Mouse (Mus musculus) liver, adult 2 months (tissue): Measurements from ENCODE around the gene Depdc5. TPM values are rescaled to one million over a fixed set of nuclear protein-coding genes. Genes with fewer than 3 reads are reported as not detected.

Source experiments
- DNase-seq: peaks from one replicate; pipeline ENCODE4 v3.0.0-alpha.2; 2011; ENCODE audit warnings: low read depth, low spot score; ENCODE audit errors: extremely low read depth
- H3K27ac ChIP-seq: fragments of 200-500 bp; replicated peaks from 2 replicates; pipeline ENCODE4 v1.5.1; 2012; ENCODE audit warnings: low read depth, mild to moderate bottlenecking, control low read depth, inconsistent platforms, low read length; ENCODE audit not compliant: insufficient read depth
- H3K27me3 ChIP-seq: fragments of 200-500 bp; 2 replicates; pipeline ENCODE4 v1.6.1; 2012; ENCODE audit warnings: mild to moderate bottlenecking, moderate library complexity, low read length, inconsistent platforms; ENCODE audit not compliant: control insufficient read depth, insufficient read depth
- H3K36me3 ChIP-seq: fragments of 200-500 bp; 2 replicates; pipeline ENCODE4 v1.6.1; 2012; ENCODE audit warnings: low read length, inconsistent platforms; ENCODE audit not compliant: control insufficient read depth, insufficient read depth
- H3K4me1 ChIP-seq: fragments of 200-500 bp; 2 replicates; pipeline ENCODE4 v1.6.1; 2011; ENCODE audit warnings: low read length; ENCODE audit not compliant: control insufficient read depth, insufficient read depth
- H3K4me3 ChIP-seq: fragments of 200-500 bp; 2 replicates; pipeline ENCODE4 v1.5.1; 2011; ENCODE audit warnings: low read depth, mild to moderate bottlenecking, control low read depth, low read length, moderate library complexity; ENCODE audit not compliant: insufficient read depth
- H3K79me2 ChIP-seq: fragments of 200-500 bp; 2 replicates; pipeline ENCODE4 v1.6.1; 2012; ENCODE audit warnings: inconsistent platforms, mild to moderate bottlenecking, low read length, moderate library complexity; ENCODE audit not compliant: control insufficient read depth, insufficient read depth
- H3K9ac ChIP-seq: fragments of 200-500 bp; 2 replicates; pipeline ENCODE4 v1.6.1; 2012; ENCODE audit warnings: low read depth, mild to moderate bottlenecking, control low read depth, inconsistent platforms, low read length
- CTCF ChIP-seq: fragments of 200-500 bp; IDR thresholded peaks from 2 replicates; pipeline ENCODE4 v1.5.1; 2011; ENCODE audit warnings: low read depth, low read length, control low read depth
- POLR2A ChIP-seq: fragments of 200-500 bp; IDR thresholded peaks from 2 replicates; pipeline ENCODE4 v1.6.1; 2011; ENCODE audit warnings: low read length, control low read depth; ENCODE audit not compliant: insufficient read depth; ENCODE audit errors: extremely low read depth
- WGBS: fragments of 180-500 bp; shearing (Covaris S2); methylation state at CpG from one replicate; pipeline ENCODE4 v1.1.7; 2018; 5-methylcytosine and 5-hydroxymethylcytosine counted together
- polyA plus RNA-seq: library from polyadenylated mRNA; depleted of rRNA; stranded (reverse); fragments of >200 nt; gene quantifications from 2 replicates; pipeline ENCODE4 v1.2.3, GENCODE M21; 2012
- total RNA-seq: library from RNA; depleted of rRNA; stranded (reverse); fragments of >200 nt; gene quantifications from 2 replicates; pipeline ENCODE4 v1.2.3, GENCODE M21; 2014

Gene Depdc5
- total and polyA plus RNA-seq, 2 experiments: 8.2 to 8.7 TPM

DNA sequence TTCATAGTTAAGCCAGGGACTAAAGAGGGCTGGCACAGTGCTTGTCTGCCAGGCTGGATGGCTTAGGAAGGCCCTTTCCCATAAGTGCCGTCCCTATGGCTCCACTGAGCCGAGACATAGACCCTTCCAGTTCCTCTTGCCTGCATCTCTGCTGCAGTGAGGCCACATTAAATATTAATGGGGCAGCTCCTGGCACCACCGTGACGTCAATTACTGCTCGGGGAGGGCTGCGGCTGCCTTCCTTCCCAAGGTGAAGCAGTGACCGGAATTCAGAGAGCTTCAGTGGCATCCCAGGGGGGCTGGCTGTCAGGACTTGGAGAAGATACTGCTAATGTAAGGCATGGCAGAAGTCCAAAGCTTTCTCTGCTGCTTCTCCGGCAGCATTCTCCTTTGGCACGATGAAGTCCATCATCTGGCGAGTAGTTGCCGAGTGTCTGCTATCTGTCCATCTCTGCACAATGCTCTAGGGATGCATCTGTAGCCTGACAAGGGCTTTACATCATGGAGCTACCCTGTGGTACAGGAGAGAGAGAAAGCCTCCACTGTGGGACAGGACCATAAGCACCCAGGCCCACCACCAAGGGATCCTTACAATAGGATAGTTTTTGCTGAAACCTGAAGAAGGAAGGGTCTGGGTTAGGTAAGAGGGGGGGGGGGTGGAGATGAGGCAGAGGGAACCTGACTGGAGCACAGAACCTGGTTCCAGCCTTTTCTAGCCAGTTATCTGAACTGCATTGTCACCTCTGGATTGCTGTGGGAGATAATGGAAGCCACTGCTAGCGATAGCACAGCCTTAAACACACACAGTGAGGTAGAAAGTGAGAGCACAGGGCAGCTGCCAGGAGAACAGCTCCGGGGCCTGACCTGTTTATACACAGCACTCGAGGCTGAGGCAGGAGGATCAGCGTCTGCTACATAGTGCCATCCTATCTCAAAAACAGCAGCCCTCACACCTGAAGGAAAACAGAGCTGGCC lies 147.9 kb downstream of the Depdc5 start:
- Histone ChIP-seq H3K27ac (no peak overlapping the region), H3K27me3 (no peaks in the 10 kb centered on the region), H3K36me3 (no peaks in the 10 kb centered on the region), H3K4me3 (no peak overlapping the region), H3K4me1 (no peaks in the 10 kb centered on the region), H3K79me2 (no peaks in the 10 kb centered on the region), H3K9ac (no peak overlapping the region)
- WGBS: 79% methylated on average over 15 of the region's 15 CpGs
- no peak for TF ChIP-seq POLR2A
- no peak for DNase-seq

DNA sequence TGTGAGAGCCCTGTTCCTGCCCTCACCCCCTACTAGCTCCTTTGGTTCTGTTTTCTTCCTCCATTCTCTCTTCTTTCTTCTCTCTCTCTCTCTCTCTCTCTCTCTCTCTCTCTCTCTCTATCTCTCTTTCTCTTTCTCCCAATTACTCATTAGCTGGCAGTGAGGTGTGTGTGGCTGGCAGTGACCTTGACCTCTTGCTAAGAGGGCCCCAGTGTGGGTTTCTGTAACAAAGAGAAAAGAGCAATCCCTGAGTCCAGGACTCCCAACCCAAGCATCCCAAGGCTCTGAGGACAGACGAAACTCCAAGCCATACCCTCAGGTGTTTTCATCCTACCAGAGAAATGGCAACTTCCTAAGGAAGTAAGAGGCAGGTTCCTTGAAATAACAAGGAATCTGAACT lies 150.6 kb downstream of the Depdc5 start:
- no peak for DNase-seq
- Histone ChIP-seq H3K36me3 (no peaks in the 10 kb centered on the region), H3K4me3 (no peak overlapping the region), H3K27ac (no peak overlapping the region), H3K27me3 (no peaks in the 10 kb centered on the region), H3K4me1 (no peaks in the 10 kb centered on the region), H3K79me2 (no peaks in the 10 kb centered on the region), H3K9ac (no peak overlapping the region)
- no peak for TF ChIP-seq CTCF
- no peak for TF ChIP-seq POLR2A
- WGBS: 87% methylated on average over 1 of the region's 1 CpGs

DNA sequence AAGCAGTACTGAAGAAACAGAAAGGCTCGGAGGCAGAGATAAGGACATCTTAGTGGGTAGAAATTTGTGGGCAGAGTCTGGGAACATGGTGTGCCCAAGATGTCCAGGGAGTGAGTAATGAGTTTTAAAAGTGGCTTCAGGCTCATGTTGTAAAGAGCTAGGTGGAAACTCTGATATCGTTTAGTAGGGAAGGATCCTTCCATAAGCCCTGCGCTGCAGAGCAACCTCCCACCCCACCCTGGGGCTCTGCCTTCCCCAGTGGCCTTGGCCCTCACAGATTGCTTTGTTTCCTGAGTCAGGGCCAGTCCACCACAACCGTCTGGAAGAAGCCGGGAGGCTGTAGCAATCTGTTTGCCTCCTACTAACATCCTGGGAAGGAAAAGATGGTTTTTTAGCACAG lies 152.1 kb downstream of the Depdc5 start:
- Histone ChIP-seq H3K9ac (no peak overlapping the region), H3K36me3 (no peaks in the 10 kb centered on the region), H3K27me3 (no peaks in the 10 kb centered on the region), H3K4me3 (no peak overlapping the region), H3K4me1 (0 out of 2 replicates have a peak, but pooled peaks cover 2% of the 10 kb centered on the region), H3K79me2 (no peaks in the 10 kb centered on the region; the same call in 1 of the 2 replicates), H3K27ac (no peak overlapping the region)
- TF ChIP-seq CTCF (no peak), POLR2A (no peak)
- DNase-seq: no peak
- WGBS: 83% methylated on average over 5 of the region's 5 CpGs

DNA sequence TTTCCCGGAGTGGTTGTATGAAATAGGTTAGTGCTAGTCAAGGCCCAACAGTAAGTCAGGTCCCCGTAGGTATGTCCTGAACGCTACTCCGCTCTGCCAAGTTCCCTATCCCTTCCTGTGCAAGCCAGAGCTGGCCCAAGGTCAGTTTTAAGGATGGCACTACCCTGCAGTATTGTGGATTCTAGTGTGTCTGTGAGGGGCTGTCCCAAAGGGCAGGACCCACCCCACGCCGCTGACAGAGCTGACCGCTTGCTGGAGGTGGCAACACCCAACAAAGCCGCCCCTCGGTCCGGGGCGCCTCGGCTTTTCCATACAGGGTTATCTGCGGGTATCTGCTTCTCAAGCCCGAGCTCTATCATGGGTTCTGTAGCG lies 154.7 kb downstream of the Depdc5 start:
- Histone ChIP-seq H3K4me1 (0 out of 2 replicates have a peak, but pooled peaks cover 2% of the 10 kb centered on the region), H3K79me2 (no peaks in the 10 kb centered on the region; the same call in 1 of the 2 replicates), H3K36me3 (no peaks in the 10 kb centered on the region), H3K9ac (peak overlapping the region; percentile 94), H3K27ac (peak overlapping the region; percentile 95), H3K4me3 (peak overlapping the region; percentile 84), H3K27me3 (no peaks in the 10 kb centered on the region)
- DNase-seq: peak; percentile 61
- no peak for TF ChIP-seq CTCF
- TF ChIP-seq POLR2A: no peak
- WGBS: 1% methylated on average over 15 of the region's 15 CpGs

DNA sequence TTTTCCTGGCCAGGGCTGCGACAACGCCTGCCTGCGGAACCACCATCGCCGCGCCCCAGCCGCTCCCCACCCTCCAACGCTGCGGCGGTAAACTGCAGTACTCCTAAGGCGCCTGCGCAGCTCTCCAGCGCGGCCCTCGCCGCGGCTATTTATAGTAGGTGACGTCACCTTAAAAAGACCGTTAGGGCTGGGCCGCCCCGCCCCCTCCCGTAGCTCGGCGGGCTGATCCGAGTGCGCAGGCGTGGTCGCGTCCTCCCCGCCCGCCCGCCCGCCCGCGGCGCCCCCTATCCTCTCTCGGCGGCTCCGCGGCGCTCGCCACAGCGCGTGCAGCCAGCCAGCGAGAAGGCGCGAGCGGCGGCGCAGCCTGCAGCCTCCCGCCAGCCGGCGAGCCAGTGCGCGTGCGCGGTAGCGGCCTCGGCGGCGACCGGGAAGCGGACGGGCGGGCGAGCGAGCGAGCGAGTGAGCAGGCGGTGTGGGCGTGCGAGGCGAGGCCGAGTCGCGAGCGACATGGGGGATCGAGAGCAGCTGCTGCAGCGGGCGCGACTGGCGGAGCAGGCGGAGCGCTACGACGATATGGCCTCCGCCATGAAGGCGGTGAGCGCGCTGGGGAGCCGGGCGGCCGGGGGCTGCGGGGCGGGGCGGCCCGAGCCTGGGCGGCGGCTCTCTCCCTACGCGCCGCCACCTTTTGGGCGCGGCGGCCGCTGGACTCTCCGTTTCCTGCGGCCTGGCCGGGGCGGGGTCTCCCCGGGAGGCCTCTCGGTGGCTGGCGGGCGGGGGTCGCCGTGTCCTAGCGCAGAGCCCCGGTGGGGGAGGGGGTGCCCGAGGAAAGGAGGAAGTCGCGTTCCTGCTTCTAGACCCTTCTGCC lies 155.3 kb downstream of the Depdc5 start, which contains the start of gene Ywhah:
Gene Ywhah (plus strand): TSS at position 256 of the 865 bp plus-strand sequence.
- peak; percentile 31; the same call in 1 of the 2 replicates for TF ChIP-seq CTCF
- peak; percentile 89 for TF ChIP-seq POLR2A
- Histone ChIP-seq H3K9ac (peak within 1 kb of the TSS; percentile 97), H3K4me3 (peak within 1 kb of the TSS; percentile 84), H3K27me3 (no peaks in the 10 kb centered on the region), H3K79me2 (no peaks in the 10 kb centered on the region; the same call in 1 of the 2 replicates), H3K27ac (peak within 1 kb of the TSS; percentile 95), H3K36me3 (no peaks in the 10 kb centered on the region), H3K4me1 (0 out of 2 replicates have a peak, but pooled peaks cover 3% of the 10 kb centered on the region)
- under 1% methylated on average over 100 of the region's 121 CpGs for WGBS
- DNase-seq: peak; percentile 74
